Mouse (Mus musculus): Measurements from ENCODE around the gene Kif2c. TPM values are rescaled to one million over a fixed set of nuclear protein-coding genes. Genes with fewer than 3 reads are reported as not detected.

Gene Kif2c
- polyA plus RNA-seq, 2 experiments, result 19.4 to 30.1 TPM

DNA sequence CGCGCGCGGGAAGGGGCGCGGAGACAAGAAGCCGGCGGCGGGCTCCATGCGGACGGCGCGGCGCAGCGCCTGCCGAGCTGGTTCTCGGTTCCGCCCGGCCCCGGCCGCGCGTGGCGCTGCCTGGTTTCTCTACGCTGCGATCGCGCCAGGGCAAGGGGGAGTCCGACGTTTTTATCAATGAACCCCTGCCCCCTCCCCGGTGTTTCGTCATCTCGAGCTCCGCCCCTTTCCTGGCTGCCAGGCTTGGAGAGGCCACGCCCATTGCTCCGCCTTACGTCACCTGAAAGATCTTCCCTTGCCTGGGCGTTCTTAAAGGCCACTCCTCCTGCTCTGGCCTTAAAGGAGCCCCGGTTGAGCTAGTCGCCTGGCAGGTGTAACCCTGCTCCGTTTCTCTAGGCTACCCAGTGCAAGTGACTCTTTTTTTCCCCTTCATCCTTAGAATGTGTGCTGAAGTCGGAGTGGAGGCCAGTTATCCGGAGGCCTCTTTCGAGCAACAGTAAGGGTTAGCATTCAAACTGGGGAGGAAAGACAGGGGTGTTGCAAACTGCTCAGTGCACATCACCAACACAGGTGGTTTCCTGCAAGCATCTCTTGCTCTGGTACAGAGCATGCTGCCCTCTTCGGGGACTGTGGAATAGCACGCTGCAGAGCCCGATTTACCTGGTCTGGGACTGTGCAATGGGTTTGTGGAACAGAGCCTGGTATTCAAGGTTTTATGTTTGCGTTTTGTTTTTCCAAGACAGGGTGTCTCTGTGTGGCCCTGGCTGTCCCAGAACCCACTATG lies 48.4 kb downstream of the Kif2c start, which contains the start of gene Plk3:
TSS of gene Plk3 (minus strand) at position 147 of the 784 bp plus-strand sequence.
- H3K4me2 ChIP-seq (ENCODE audit: low read depth), result peak within 1 kb of the TSS; percentile 76
- 3% methylated on average over 48 of the region's 48 CpGs for WGBS (ENCODE audit: insufficient replicate concordance)
- H3K4me1 ChIP-seq (replicated peaks; ENCODE audit: control insufficient read depth in 2 of 2, insufficient read depth in 2 of 2, low read length in 1 of 2), result peaks cover 5 to 22% of the 10 kb centered on the region in 2 experiments
- TF ChIP-seq EP300 (IDR thresholded peaks at IDR 0.05; ENCODE audit: low read depth) (no peak), CTCF (IDR thresholded peaks at IDR 0.05; ENCODE audit: low read depth) (no peak)
- H3K4me3 ChIP-seq (ENCODE audit: insufficient read depth in 1 of 2, low read depth in 2 of 2, low read length in 2 of 2), result peak within 1 kb of the TSS; percentile 69 to 77
- H3K27ac ChIP-seq, result no peak within 1 kb of the TSS; the same call in 1 of the 2 replicates
- ATAC-seq (ENCODE audit: insufficient read depth) (peak; percentile 82), DNase-seq (ENCODE audit: low read depth in 3 of 3, low spot score in 3 of 3) (peak; percentile 89 to 94 (median 91))
- no peaks in the 10 kb centered on the region for H3K9me3 ChIP-seq (ENCODE audit: control insufficient read depth, low read length)
- peaks cover 13% of the 10 kb centered on the region for H3K27me3 ChIP-seq (ENCODE audit: control insufficient read depth, insufficient read depth, low read length)
- H3K36me3 ChIP-seq (replicated peaks; ENCODE audit: control insufficient read depth, insufficient read depth, low read depth), result no peaks in the 10 kb centered on the region
- peak within 1 kb of the TSS; percentile 55 for H3K9ac ChIP-seq (replicated peaks)

DNA sequence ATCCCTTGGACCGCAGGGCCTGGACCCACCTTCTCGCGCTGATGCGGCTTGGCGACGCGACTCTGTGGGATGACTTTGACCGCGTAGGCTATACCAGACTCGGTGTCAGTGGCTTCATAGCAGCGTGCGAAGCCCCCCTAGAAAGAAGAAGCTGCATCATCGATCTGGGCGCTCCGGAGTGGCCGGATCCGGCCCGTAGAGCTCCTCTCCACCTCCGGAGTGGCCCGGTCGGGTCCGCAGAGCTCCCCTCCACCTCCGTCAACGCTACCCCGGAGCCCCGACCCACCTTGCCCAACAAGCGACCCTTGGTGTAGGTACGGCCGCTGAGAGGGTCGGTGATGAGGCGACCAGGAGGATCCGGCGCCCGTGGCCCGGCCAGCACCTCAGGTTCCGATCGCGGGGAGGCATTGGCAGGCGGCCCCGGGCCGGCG lies 49.1 kb downstream of the Kif2c start:
- no peaks in the 10 kb centered on the region for H3K9me3 ChIP-seq (ENCODE audit: control insufficient read depth, low read length)
- peaks cover 5 to 22% of the 10 kb centered on the region in 2 experiments for H3K4me1 ChIP-seq (replicated peaks; ENCODE audit: control insufficient read depth in 2 of 2, insufficient read depth in 2 of 2, low read length in 1 of 2)
- H3K36me3 ChIP-seq (replicated peaks; ENCODE audit: control insufficient read depth, insufficient read depth, low read depth), result no peaks in the 10 kb centered on the region
- WGBS (ENCODE audit: insufficient replicate concordance), result under 1% methylated on average over 42 of the region's 42 CpGs
- DNase-seq (ENCODE audit: low read depth in 3 of 3, low spot score in 3 of 3) (no peak), ATAC-seq (ENCODE audit: insufficient read depth) (no peak; the same call in 1 of the 2 replicates)
- H3K4me3 ChIP-seq (ENCODE audit: insufficient read depth in 1 of 2, low read depth in 2 of 2, low read length in 2 of 2), result peak overlapping the region; percentile 69 to 77
- no peak overlapping the region for H3K27ac ChIP-seq
- H3K9ac ChIP-seq (replicated peaks), result peak overlapping the region; percentile 55
- peaks cover 13% of the 10 kb centered on the region for H3K27me3 ChIP-seq (ENCODE audit: control insufficient read depth, insufficient read depth, low read length)
- peak overlapping the region; percentile 76 for H3K4me2 ChIP-seq (ENCODE audit: low read depth)
- no peak for TF ChIP-seq EP300 (IDR thresholded peaks at IDR 0.05; ENCODE audit: low read depth)
- no peak for TF ChIP-seq CTCF (IDR thresholded peaks at IDR 0.05; ENCODE audit: low read depth)

DNA sequence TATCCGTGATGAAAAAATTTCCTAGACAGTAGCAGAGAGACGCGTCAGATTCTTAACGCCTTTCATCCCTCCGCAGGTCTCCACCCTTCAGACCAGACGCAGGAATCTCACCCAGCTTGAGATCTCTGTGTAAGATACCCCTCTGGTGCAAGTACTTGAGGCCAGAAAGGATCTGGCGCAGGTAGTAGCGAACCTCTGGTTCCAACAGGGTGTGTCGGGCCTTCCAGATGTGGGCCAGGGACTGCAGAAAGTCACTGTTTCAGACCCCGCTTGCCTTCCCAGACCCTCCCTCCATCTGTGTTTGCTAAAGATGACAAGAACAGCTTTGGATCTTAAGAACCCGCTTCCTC lies 49.7 kb downstream of the Kif2c start:
- 17% methylated on average over 11 of the region's 11 CpGs for WGBS (ENCODE audit: insufficient replicate concordance)
- no peaks in the 10 kb centered on the region for H3K9me3 ChIP-seq (ENCODE audit: control insufficient read depth, low read length)
- no peak for TF ChIP-seq CTCF (IDR thresholded peaks at IDR 0.05; ENCODE audit: low read depth)
- no peak for TF ChIP-seq EP300 (IDR thresholded peaks at IDR 0.05; ENCODE audit: low read depth)
- peak overlapping the region; percentile 69 to 77; a peak in 3 of 4 replicates for H3K4me3 ChIP-seq (ENCODE audit: insufficient read depth in 1 of 2, low read depth in 2 of 2, low read length in 2 of 2)
- no peak for DNase-seq (ENCODE audit: low read depth in 3 of 3, low spot score in 3 of 3)
- peaks cover 5 to 22% of the 10 kb centered on the region in 2 experiments for H3K4me1 ChIP-seq (replicated peaks; ENCODE audit: control insufficient read depth in 2 of 2, insufficient read depth in 2 of 2, low read length in 1 of 2)
- H3K9ac ChIP-seq (replicated peaks), result no peak overlapping the region
- no peaks in the 10 kb centered on the region for H3K36me3 ChIP-seq (replicated peaks; ENCODE audit: control insufficient read depth, insufficient read depth, low read depth)
- H3K27me3 ChIP-seq (ENCODE audit: control insufficient read depth, insufficient read depth, low read length), result peaks cover 13% of the 10 kb centered on the region
- ATAC-seq (ENCODE audit: insufficient read depth), result no peak
- no peak overlapping the region for H3K27ac ChIP-seq
- H3K4me2 ChIP-seq (ENCODE audit: low read depth), result peak overlapping the region; percentile 76

DNA sequence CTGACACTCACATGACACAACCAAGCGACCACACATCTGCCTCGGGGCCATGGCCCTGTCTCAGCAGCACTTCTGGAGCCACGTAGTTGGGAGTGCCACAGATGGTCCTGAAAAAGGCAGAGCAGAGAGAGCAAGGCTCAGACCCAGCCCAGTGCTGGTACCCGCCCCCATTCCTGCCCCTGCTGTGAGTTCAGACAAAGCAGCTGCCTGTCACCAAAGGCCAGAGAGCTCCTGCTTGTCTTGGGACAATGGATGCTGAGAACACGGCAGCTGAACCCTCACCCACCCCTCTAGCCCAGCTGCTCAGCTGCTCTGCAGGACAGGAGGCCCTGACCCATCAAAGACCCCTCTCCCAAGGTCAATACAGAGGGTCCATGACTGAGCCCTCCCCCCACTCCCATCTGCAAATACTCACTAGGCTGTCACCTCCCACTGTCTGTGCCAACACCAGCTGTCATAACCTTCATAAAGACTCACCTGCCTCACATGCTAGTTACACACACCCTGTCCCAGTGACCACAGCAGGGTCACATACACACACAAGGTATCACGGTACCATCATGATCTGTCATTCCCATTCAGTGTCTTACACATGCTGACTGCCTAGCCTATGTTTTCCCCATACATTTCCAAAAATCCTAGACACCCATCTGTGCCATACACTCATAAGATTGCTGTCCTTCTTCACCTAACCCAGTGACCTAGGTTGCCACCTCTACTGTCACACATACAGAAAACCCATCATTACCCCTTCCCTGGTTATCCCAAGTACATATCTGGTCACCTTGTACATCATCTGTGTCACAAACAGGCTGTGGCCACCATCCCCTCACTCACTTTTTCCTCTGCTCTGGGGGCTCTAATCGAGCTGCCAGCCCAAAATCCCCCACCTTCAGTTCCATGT lies 50.3 kb downstream of the Kif2c start:
- ATAC-seq (ENCODE audit: insufficient read depth), result no peak
- H3K4me2 ChIP-seq (ENCODE audit: low read depth), result peak overlapping the region; percentile 76
- WGBS (ENCODE audit: insufficient replicate concordance), result 47% methylated on average over 7 of the region's 7 CpGs
- TF ChIP-seq CTCF (IDR thresholded peaks at IDR 0.05; ENCODE audit: low read depth) (no peak), EP300 (IDR thresholded peaks at IDR 0.05; ENCODE audit: low read depth) (no peak)
- H3K9ac ChIP-seq (replicated peaks), result no peak overlapping the region
- H3K27me3 ChIP-seq (ENCODE audit: control insufficient read depth, insufficient read depth, low read length), result peaks cover 13% of the 10 kb centered on the region
- H3K4me1 ChIP-seq (replicated peaks; ENCODE audit: control insufficient read depth in 2 of 2, insufficient read depth in 2 of 2, low read length in 1 of 2), result peaks cover 5 to 24% of the 10 kb centered on the region in 2 experiments
- H3K4me3 ChIP-seq (ENCODE audit: insufficient read depth in 1 of 2, low read depth in 2 of 2, low read length in 2 of 2), result no peak overlapping the region; a peak in 1 of 4 replicates
- DNase-seq (ENCODE audit: low read depth in 3 of 3, low spot score in 3 of 3), result no peak
- no peaks in the 10 kb centered on the region for H3K36me3 ChIP-seq (replicated peaks; ENCODE audit: control insufficient read depth, insufficient read depth, low read depth)
- H3K9me3 ChIP-seq (ENCODE audit: control insufficient read depth, low read length), result no peaks in the 10 kb centered on the region
- H3K27ac ChIP-seq, result no peak overlapping the region
